Mouse (Mus musculus): ENCODE data around the gene Eif3d. TPM values are rescaled to one million over a fixed set of nuclear protein-coding genes. Genes with fewer than 3 reads are reported as not detected.

The Eif3d gene
- total and polyA plus RNA-seq, 3 experiments, result 65.1 to 632 (median 279) TPM

DNA sequence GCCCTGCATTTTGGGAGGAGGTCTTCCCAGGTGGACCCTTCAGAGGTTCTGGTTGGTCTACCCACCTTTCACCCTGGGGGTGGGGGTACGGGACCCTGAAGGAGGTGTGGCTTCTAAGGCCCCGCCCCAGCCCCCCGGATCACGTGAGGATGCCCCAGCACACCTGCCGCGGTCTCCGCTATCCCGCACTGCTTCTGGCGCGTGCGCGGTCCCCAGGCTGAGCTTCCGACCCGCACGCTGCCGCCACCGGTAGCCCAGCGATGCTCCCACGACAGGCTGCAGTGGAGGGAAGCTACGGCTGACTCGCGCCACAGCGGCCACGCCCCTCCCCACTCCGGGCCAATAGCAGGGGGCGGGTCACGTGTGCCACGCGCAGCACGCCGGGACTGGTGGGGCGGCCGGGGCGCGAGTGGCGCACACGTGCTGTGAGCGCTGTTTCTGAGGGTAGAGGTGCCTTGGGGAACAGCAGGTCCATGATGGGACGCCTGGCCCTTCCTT lies 14.2 kb downstream of the Eif3d start, which contains the start of gene Foxred2:
Gene Foxred2 (minus strand): TSS at position 319 of the 498 bp plus-strand sequence.
- Histone ChIP-seq H3K36me3 (replicated peaks) (peaks cover 38% of the 10 kb centered on the region), H3K27me3 (ENCODE audit: insufficient read depth, low read length) (peaks cover 35% of the 10 kb centered on the region)
- ATAC-seq (ENCODE audit: extremely low read depth, insufficient number of reproducible peaks, low FRiP score, poor library complexity, severe bottlenecking), result no peak

DNA sequence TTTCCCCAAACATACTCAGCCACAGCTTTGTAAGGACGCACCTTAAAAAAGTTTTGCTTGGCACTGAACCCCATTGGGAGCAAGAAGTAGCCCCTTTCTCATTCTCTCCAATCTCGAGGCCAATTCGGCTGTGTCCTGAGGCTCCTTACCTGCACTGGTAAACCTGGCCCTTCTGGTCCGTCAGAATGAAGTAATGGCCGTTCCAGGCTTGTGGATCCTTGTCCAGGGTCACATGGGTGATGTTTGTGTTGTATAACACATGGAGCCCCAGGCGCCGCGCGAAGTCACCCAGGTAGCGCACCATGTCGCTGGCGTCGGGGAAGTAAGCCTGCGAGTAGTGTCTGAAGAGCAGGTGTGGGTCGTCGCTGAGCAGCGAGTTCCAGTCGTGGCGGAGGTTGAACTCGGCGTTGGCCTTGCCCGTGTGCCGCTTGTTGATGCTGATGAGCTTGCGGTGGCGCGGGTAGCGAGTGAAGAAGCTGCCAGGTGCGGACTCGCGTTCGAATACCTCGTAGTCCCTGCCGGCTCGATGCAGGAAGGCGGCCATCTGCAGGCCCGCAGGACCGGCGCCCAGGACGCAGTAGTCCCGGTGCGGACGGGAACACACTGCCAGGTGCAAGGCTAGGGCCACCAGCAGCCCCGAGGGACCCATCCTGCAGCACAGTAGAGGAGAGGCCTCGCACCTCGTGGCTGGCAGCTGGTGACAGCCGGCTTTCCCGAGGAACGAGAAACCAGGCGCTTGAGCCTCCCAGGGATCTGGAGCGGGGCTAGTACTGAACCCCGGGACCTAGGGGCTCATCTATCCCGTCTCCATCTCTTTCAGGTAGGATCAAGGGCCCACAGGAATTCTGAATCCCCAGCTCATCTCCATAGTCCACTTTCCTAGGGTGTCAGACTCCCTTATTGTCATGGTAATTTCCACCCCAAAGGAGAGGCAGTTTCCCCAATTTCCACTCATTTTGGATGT lies 14.9 kb downstream of the Eif3d start:
- no peak for DNase-seq (ENCODE audit: low spot score)
- peaks cover 19% of the 10 kb centered on the region for H3K4me1 ChIP-seq (ENCODE audit: insufficient read depth, low read depth, low read length)
- H3K9me3 ChIP-seq (replicated peaks), result peaks cover 4% of the 10 kb centered on the region
- no peak for TF ChIP-seq GATA1 (IDR thresholded peaks at IDR 0.05; ENCODE audit: borderline replicate concordance, low read length)
- no peak for TF ChIP-seq POLR2AphosphoS5 (IDR thresholded peaks at IDR 0.05; ENCODE audit: insufficient replicate concordance, low read depth, low read length)
- TF ChIP-seq GATA2 (IDR thresholded peaks at IDR 0.05; ENCODE audit: borderline replicate concordance, low read depth, low read length), result no peak
- peaks cover 39% of the 10 kb centered on the region for H3K27me3 ChIP-seq (ENCODE audit: insufficient read depth, low read length)
- no peak overlapping the region for H3K4me3 ChIP-seq (ENCODE audit: low read depth, low read length)
- no peak for ATAC-seq (ENCODE audit: extremely low read depth, insufficient number of reproducible peaks, low FRiP score, poor library complexity, severe bottlenecking)
- peaks cover 31% of the 10 kb centered on the region for H3K36me3 ChIP-seq (replicated peaks)

More for the DNA sequence above, 14.2 kb downstream of the Eif3d start, which contains the start of gene Foxred2:
- Histone ChIP-seq H3K4me3 (ENCODE audit: low read depth, low read length) (no peak within 1 kb of the TSS), H3K9me3 (replicated peaks) (peaks cover 4% of the 10 kb centered on the region), H3K4me1 (ENCODE audit: insufficient read depth, low read depth, low read length) (peaks cover 25% of the 10 kb centered on the region)
- TF ChIP-seq POLR2AphosphoS5 (IDR thresholded peaks at IDR 0.05; ENCODE audit: insufficient replicate concordance, low read depth, low read length), result no peak
- no peak for TF ChIP-seq CTCF (IDR thresholded peaks at IDR 0.05; ENCODE audit: low read depth, low read length)
- DNase-seq (ENCODE audit: low spot score), result no peak

DNA sequence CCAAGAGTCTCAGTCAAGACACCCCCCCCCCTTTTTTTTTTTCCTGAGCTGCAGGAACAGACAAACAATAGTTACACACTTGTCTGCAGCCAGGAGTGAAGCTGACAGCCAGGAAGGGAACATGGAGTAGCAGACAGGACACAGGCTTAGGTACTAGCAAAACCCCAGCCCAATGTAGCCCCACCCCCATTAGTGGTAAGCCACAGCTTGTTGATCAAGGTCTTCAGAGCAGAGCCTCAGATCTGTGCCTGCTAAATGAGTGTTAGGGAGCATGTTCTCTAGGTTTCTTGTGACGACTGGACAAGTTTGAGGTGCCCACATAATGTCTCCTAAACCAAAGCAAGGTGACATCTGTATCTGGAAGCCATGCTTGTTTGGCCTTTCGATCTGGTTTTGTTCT lies 16.3 kb downstream of the Eif3d start:
- Histone ChIP-seq H3K4me3 (ENCODE audit: low read depth, low read length) (no peak overlapping the region), H3K36me3 (replicated peaks) (peaks cover 17% of the 10 kb centered on the region), H3K9me3 (replicated peaks) (peaks cover 4% of the 10 kb centered on the region), H3K27me3 (ENCODE audit: insufficient read depth, low read length) (peaks cover 51% of the 10 kb centered on the region), H3K4me1 (ENCODE audit: insufficient read depth, low read depth, low read length) (peaks cover 8% of the 10 kb centered on the region)
- ATAC-seq (ENCODE audit: extremely low read depth, insufficient number of reproducible peaks, low FRiP score, poor library complexity, severe bottlenecking) (no peak), DNase-seq (ENCODE audit: low spot score) (no peak)
- TF ChIP-seq GATA1 (IDR thresholded peaks at IDR 0.05; ENCODE audit: borderline replicate concordance, low read length) (no peak), POLR2AphosphoS5 (IDR thresholded peaks at IDR 0.05; ENCODE audit: insufficient replicate concordance, low read depth, low read length) (no peak), CTCF (IDR thresholded peaks at IDR 0.05; ENCODE audit: low read depth, low read length) (no peak), GATA2 (IDR thresholded peaks at IDR 0.05; ENCODE audit: borderline replicate concordance, low read depth, low read length) (no peak), TAL1 (conservative IDR thresholded peaks at IDR 0.05; ENCODE audit: low read depth, low read length) (no peak)

DNA sequence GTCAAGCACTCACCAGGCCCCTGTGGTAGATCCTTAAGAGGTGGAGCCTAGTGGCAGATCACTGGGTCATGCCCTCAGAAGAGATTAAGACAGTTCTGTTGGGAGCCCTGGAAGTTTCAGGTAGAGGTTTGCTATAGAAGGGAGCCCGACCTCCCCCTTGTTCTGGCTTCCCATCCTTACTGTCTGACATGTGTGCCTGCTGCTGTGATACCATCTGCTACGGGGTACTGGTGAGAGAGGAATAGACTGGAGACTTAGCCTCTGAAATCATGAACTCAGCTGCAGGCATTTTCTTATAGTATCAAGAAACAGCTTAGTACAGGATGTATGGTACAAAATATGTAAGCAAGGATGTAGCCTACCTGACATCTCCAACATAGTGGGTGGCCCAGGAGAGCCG lies 17.7 kb downstream of the Eif3d start:
- DNase-seq (ENCODE audit: low spot score) (no peak), ATAC-seq (ENCODE audit: extremely low read depth, insufficient number of reproducible peaks, low FRiP score, poor library complexity, severe bottlenecking) (no peak)
- no peak overlapping the region for H3K4me3 ChIP-seq (ENCODE audit: low read depth, low read length)
- peaks cover 63% of the 10 kb centered on the region for H3K27me3 ChIP-seq (ENCODE audit: insufficient read depth, low read length)
- H3K4me1 ChIP-seq (ENCODE audit: insufficient read depth, low read depth, low read length), result peaks cover 8% of the 10 kb centered on the region
- H3K36me3 ChIP-seq (replicated peaks), result peaks cover 4% of the 10 kb centered on the region
- no peak for TF ChIP-seq GATA1 (IDR thresholded peaks at IDR 0.05; ENCODE audit: borderline replicate concordance, low read length)
- no peak for TF ChIP-seq POLR2AphosphoS5 (IDR thresholded peaks at IDR 0.05; ENCODE audit: insufficient replicate concordance, low read depth, low read length)
- TF ChIP-seq TAL1 (conservative IDR thresholded peaks at IDR 0.05; ENCODE audit: low read depth, low read length), result no peak
- no peak for TF ChIP-seq GATA2 (IDR thresholded peaks at IDR 0.05; ENCODE audit: borderline replicate concordance, low read depth, low read length)
- TF ChIP-seq CTCF (IDR thresholded peaks at IDR 0.05; ENCODE audit: low read depth, low read length), result no peak
- peaks cover 4% of the 10 kb centered on the region for H3K9me3 ChIP-seq (replicated peaks)

DNA sequence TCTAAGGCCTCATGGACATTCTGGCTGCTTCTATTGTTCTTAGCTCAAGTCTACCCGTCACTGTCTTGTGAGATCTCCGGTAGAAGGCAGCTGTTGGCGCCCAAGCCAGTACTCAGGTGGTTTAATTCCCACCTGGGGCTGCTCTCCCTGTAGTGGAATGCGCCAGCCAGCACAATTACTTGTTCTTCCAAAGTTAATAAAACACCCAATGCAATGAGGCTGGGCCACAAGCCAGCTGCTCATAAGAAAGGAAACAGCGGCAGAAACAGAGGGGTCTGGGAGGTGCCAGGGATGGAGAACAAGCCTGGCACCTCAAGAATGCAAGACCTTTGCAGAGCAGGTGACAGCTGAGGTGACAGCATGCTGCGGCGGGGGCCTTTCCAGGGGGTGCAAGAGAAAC lies 21.6 kb downstream of the Eif3d start:
- Histone ChIP-seq H3K9me3 (replicated peaks) (no peaks in the 10 kb centered on the region), H3K36me3 (replicated peaks) (no peaks in the 10 kb centered on the region), H3K4me1 (ENCODE audit: insufficient read depth, low read depth, low read length) (peaks cover 6% of the 10 kb centered on the region), H3K4me3 (ENCODE audit: low read depth, low read length) (no peak overlapping the region), H3K27me3 (ENCODE audit: insufficient read depth, low read length) (peaks cover 86% of the 10 kb centered on the region)
- no peak for DNase-seq (ENCODE audit: low spot score)
- TF ChIP-seq POLR2AphosphoS5 (IDR thresholded peaks at IDR 0.05; ENCODE audit: insufficient replicate concordance, low read depth, low read length), result no peak
- TF ChIP-seq GATA1 (IDR thresholded peaks at IDR 0.05; ENCODE audit: borderline replicate concordance, low read length), result no peak
- no peak for TF ChIP-seq TAL1 (conservative IDR thresholded peaks at IDR 0.05; ENCODE audit: low read depth, low read length)
- no peak for TF ChIP-seq GATA2 (IDR thresholded peaks at IDR 0.05; ENCODE audit: borderline replicate concordance, low read depth, low read length)
- no peak for ATAC-seq (ENCODE audit: extremely low read depth, insufficient number of reproducible peaks, low FRiP score, poor library complexity, severe bottlenecking)

DNA sequence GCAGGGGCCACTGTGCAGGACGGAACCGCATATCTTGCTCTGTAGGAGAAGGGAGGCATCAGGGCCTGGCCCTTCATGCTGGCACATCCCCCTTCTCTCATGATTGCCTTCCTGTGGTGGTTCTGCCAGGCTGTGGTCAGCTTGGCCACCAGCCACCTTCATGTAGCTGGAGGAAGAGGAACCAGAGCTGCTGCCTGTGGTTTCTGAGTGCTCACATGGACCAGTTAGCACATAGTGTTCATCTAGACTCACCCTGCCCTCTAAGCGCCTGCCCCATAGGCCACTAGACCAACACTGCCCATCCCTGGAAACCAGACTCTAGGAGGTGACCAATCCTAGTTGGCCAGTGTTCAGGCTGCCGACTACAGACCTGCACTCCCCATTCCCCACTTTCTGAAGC lies 24.9 kb downstream of the Eif3d start:
- Histone ChIP-seq H3K27me3 (ENCODE audit: insufficient read depth, low read length) (peaks cover 84% of the 10 kb centered on the region), H3K9me3 (replicated peaks) (no peaks in the 10 kb centered on the region), H3K36me3 (replicated peaks) (no peaks in the 10 kb centered on the region), H3K4me1 (ENCODE audit: insufficient read depth, low read depth, low read length) (peaks cover 6% of the 10 kb centered on the region), H3K4me3 (ENCODE audit: low read depth, low read length) (no peak overlapping the region)
- TF ChIP-seq CTCF (IDR thresholded peaks at IDR 0.05; ENCODE audit: low read depth, low read length) (no peak), TAL1 (conservative IDR thresholded peaks at IDR 0.05; ENCODE audit: low read depth, low read length) (no peak)
- DNase-seq (ENCODE audit: low spot score) (no peak), ATAC-seq (ENCODE audit: extremely low read depth, insufficient number of reproducible peaks, low FRiP score, poor library complexity, severe bottlenecking) (no peak)
